Mouse (Mus musculus): ENCODE data around the gene Fam19a1. TPM values are rescaled to one million over a fixed set of nuclear protein-coding genes. Genes with fewer than 3 reads are reported as not detected.

The Fam19a1 gene
- polyA plus RNA-seq, 1 experiment from 2014 or later: 13.4 TPM

DNA sequence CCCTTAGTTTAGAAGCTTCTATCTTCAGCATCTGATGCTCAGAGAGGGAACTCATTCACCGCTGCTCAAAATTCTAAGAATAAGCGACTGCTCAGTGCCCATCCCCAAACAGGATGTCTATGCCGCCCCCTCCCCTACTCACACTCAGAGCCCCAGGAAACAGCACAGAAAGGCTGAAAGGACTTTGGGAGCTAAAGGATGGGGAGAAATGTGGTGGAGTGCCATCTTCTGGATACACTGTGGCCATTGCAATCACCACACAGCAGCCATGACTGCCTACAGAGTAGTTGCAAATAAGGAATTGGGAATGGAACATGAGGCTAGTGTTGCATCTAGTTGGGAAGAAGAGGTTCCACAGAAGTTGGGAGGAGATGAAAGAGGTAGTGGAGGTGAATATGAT lies 319.4 kb downstream of the Fam19a1 start:
- no peak overlapping the region for H3K4me2 ChIP-seq (replicated peaks; ENCODE audit: low read depth, low read length)
- no peaks in the 10 kb centered on the region for H3K27me3 ChIP-seq (ENCODE audit: control insufficient read depth, insufficient read depth, low read length)
- no peaks in the 10 kb centered on the region for H3K4me1 ChIP-seq (ENCODE audit: control insufficient read depth, insufficient read depth, low read length)
- no peaks in the 10 kb centered on the region for H3K9me3 ChIP-seq (ENCODE audit: control insufficient read depth, low read depth, low read length)
- no peak for ATAC-seq (ENCODE audit: insufficient number of reproducible peaks, insufficient read depth, low FRiP score, low read depth)
- no peak overlapping the region for H3K4me3 ChIP-seq (ENCODE audit: low read depth, low read length)
- H3K27ac ChIP-seq (ENCODE audit: low read length): no peak overlapping the region
- 59% methylated on average over 3 of the region's 3 CpGs for WGBS
- H3K9ac ChIP-seq (replicated peaks; ENCODE audit: low read depth, low read length): no peak overlapping the region
- H3K36me3 ChIP-seq (ENCODE audit: control insufficient read depth, insufficient read depth, low read length): no peaks in the 10 kb centered on the region

DNA sequence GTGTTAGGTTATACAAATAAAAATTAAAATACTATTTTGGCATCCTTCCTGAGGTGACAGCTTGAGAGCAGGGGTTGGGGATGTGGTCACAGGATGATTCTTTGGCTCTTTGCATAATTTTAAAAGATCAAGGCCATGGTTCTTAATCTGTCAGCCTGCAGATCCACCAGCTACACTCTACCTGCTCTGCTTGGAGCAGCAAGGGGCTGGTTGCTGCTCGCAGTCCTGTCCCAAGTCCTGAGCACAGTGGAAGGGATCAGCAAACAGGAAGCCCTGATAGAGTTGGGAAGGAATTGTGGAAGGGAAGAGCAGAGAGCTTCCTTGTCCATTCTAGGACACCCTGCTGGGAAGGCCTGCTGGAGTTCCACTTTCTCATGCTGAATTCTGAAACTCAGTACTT lies 320.9 kb downstream of the Fam19a1 start:
- ATAC-seq (ENCODE audit: insufficient number of reproducible peaks, insufficient read depth, low FRiP score, low read depth): no peak
- Histone ChIP-seq H3K27ac (ENCODE audit: low read length) (no peak overlapping the region), H3K36me3 (ENCODE audit: control insufficient read depth, insufficient read depth, low read length) (no peaks in the 10 kb centered on the region), H3K4me3 (ENCODE audit: low read depth, low read length) (no peak overlapping the region), H3K4me1 (ENCODE audit: control insufficient read depth, insufficient read depth, low read length) (no peaks in the 10 kb centered on the region), H3K9me3 (ENCODE audit: control insufficient read depth, low read depth, low read length) (no peaks in the 10 kb centered on the region), H3K4me2 (replicated peaks; ENCODE audit: low read depth, low read length) (no peak overlapping the region), H3K27me3 (ENCODE audit: control insufficient read depth, insufficient read depth, low read length) (no peaks in the 10 kb centered on the region), H3K9ac (replicated peaks; ENCODE audit: low read depth, low read length) (no peak overlapping the region)
- WGBS: 74% methylated on average over 1 of the region's 1 CpGs

DNA sequence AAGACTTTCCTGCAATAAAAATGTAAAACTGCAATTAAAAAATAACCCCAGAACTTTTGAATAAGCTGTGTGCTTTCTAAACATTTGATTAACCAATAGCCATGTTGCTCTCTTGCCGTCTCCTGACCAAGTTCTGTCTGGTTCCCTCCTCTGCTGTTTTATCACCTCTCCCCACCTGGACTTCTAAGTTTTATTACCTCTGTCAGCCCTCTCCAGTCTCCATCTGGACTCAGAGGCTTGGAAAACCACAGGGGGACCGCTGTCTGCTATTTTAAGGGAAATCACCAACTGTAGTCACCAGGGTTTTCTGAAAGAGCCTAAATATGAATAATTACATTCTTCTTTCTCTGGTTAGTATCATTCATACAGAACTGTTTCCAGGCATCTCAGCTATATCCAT lies 322.6 kb downstream of the Fam19a1 start:
- Histone ChIP-seq H3K27ac (ENCODE audit: low read length) (no peak overlapping the region), H3K4me2 (replicated peaks; ENCODE audit: low read depth, low read length) (no peak overlapping the region), H3K36me3 (ENCODE audit: control insufficient read depth, insufficient read depth, low read length) (no peaks in the 10 kb centered on the region), H3K4me3 (ENCODE audit: low read depth, low read length) (no peak overlapping the region), H3K9me3 (ENCODE audit: control insufficient read depth, low read depth, low read length) (no peaks in the 10 kb centered on the region), H3K9ac (replicated peaks; ENCODE audit: low read depth, low read length) (no peak overlapping the region), H3K27me3 (ENCODE audit: control insufficient read depth, insufficient read depth, low read length) (no peaks in the 10 kb centered on the region), H3K4me1 (ENCODE audit: control insufficient read depth, insufficient read depth, low read length) (no peaks in the 10 kb centered on the region)
- ATAC-seq (ENCODE audit: insufficient number of reproducible peaks, insufficient read depth, low FRiP score, low read depth): no peak
- 63% methylated on average over 2 of the region's 2 CpGs for WGBS

DNA sequence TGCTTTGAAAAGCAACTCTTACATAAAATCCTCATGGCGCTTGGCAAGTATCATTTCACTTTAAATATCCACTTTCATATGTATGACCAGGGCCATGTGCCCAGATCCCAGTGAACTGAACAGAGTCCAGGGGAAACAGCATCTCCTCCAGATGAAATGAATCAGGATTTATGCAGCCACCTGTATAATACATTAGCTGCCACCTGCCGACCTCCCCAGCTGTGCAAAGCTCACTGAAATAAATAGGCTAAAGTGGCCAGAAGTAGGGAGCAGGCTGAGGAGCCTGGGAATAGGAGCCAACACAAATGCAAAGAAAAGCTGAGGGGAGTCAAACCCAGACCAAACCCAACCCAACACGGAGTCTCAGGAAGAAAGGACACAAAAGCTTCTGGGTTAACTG lies 324.9 kb downstream of the Fam19a1 start:
- H3K4me2 ChIP-seq (replicated peaks; ENCODE audit: low read depth, low read length): no peak overlapping the region
- H3K36me3 ChIP-seq (ENCODE audit: control insufficient read depth, insufficient read depth, low read length): no peaks in the 10 kb centered on the region
- H3K4me3 ChIP-seq (ENCODE audit: low read depth, low read length): no peak overlapping the region
- 46% methylated on average over 3 of the region's 3 CpGs for WGBS
- no peak overlapping the region for H3K9ac ChIP-seq (replicated peaks; ENCODE audit: low read depth, low read length)
- H3K27ac ChIP-seq (ENCODE audit: low read length): no peak overlapping the region
- H3K9me3 ChIP-seq (ENCODE audit: control insufficient read depth, low read depth, low read length): no peaks in the 10 kb centered on the region
- H3K27me3 ChIP-seq (ENCODE audit: control insufficient read depth, insufficient read depth, low read length): no peaks in the 10 kb centered on the region
- no peak for ATAC-seq (ENCODE audit: insufficient number of reproducible peaks, insufficient read depth, low FRiP score, low read depth)
- no peaks in the 10 kb centered on the region for H3K4me1 ChIP-seq (ENCODE audit: control insufficient read depth, insufficient read depth, low read length)

GRCm38 (mm10) chr6:96439419-96439818 lies 326.5 kb downstream of the Fam19a1 start:
- Histone ChIP-seq H3K27me3 (ENCODE audit: control insufficient read depth, insufficient read depth, low read length) (no peaks in the 10 kb centered on the region), H3K4me1 (ENCODE audit: control insufficient read depth, insufficient read depth, low read length) (no peaks in the 10 kb centered on the region), H3K36me3 (ENCODE audit: control insufficient read depth, insufficient read depth, low read length) (no peaks in the 10 kb centered on the region), H3K4me2 (replicated peaks; ENCODE audit: low read depth, low read length) (no peak overlapping the region), H3K27ac (ENCODE audit: low read length) (no peak overlapping the region), H3K4me3 (ENCODE audit: low read depth, low read length) (no peak overlapping the region), H3K9ac (replicated peaks; ENCODE audit: low read depth, low read length) (no peak overlapping the region), H3K9me3 (ENCODE audit: control insufficient read depth, low read depth, low read length) (no peaks in the 10 kb centered on the region)
- WGBS: 63% methylated on average over 2 of the region's 2 CpGs
- ATAC-seq (ENCODE audit: insufficient number of reproducible peaks, insufficient read depth, low FRiP score, low read depth): no peak

DNA sequence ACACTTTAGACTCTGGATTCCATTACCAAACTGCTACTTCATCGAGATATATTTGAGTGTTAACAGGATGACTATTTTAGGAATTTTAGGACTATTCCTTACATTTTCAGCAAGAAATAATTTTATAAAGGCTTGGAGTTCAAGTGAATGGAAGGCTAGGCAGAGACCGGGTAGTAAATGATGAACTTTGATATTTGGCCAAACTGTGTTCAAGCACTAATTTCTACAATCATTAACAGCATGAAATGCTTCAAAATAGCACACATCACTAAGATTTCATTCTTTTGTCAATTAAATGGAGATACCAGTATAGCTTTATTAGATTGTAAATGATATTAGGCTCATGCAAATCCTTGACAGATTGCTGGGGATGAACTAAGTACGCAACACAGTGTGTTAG lies 329.0 kb downstream of the Fam19a1 start:
- ATAC-seq (ENCODE audit: insufficient number of reproducible peaks, insufficient read depth, low FRiP score, low read depth): no peak
- no peaks in the 10 kb centered on the region for H3K36me3 ChIP-seq (ENCODE audit: control insufficient read depth, insufficient read depth, low read length)
- no peaks in the 10 kb centered on the region for H3K27me3 ChIP-seq (ENCODE audit: control insufficient read depth, insufficient read depth, low read length)
- H3K4me3 ChIP-seq (ENCODE audit: low read depth, low read length): no peak overlapping the region
- H3K4me2 ChIP-seq (replicated peaks; ENCODE audit: low read depth, low read length): no peak overlapping the region
- no peak overlapping the region for H3K27ac ChIP-seq (ENCODE audit: low read length)
- H3K9me3 ChIP-seq (ENCODE audit: control insufficient read depth, low read depth, low read length): no peaks in the 10 kb centered on the region
- H3K4me1 ChIP-seq (ENCODE audit: control insufficient read depth, insufficient read depth, low read length): no peaks in the 10 kb centered on the region
- H3K9ac ChIP-seq (replicated peaks; ENCODE audit: low read depth, low read length): no peak overlapping the region
- 91% methylated on average over 3 of the region's 3 CpGs for WGBS

- Histone ChIP-seq H3K4me3 (ENCODE audit: low read depth, low read length) (no peak overlapping the region), H3K27ac (ENCODE audit: low read length) (no peak overlapping the region), H3K9me3 (ENCODE audit: control insufficient read depth, low read depth, low read length) (no peaks in the 10 kb centered on the region), H3K9ac (replicated peaks; ENCODE audit: low read depth, low read length) (no peak overlapping the region), H3K27me3 (ENCODE audit: control insufficient read depth, insufficient read depth, low read length) (no peaks in the 10 kb centered on the region), H3K4me2 (replicated peaks; ENCODE audit: low read depth, low read length) (no peak overlapping the region), H3K36me3 (ENCODE audit: control insufficient read depth, insufficient read depth, low read length) (no peaks in the 10 kb centered on the region), H3K4me1 (ENCODE audit: control insufficient read depth, insufficient read depth, low read length) (no peaks in the 10 kb centered on the region)
- 83% methylated on average over 4 of the region's 4 CpGs for WGBS
- ATAC-seq (ENCODE audit: insufficient number of reproducible peaks, insufficient read depth, low FRiP score, low read depth): no peak
These were observed 334.5 kb downstream of the Fam19a1 start for GRCm38 (mm10) chr6:96447466-96447865.

DNA sequence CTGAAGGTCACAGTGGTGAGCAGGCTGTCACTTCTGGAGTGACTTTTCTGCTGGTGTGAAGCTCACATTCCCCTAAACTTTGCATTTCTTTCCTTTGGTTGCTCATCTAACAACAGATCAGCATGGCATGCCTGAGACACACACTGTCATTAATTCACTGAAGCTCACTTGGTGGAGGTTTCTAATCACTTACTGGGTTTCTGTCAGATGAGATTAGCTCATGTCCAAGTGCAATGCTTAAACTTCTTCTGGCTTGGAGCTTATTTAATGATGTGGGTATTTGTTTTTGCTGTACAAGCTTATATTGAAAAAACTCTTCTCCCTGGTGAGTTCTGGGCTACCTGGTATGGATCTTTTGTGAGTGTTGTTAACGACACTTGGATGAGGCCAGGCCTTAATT lies 343.3 kb downstream of the Fam19a1 start:
- WGBS: 52% methylated on average over 1 of the region's 1 CpGs
- H3K36me3 ChIP-seq (ENCODE audit: control insufficient read depth, insufficient read depth, low read length): no peaks in the 10 kb centered on the region
- no peak for ATAC-seq (ENCODE audit: insufficient number of reproducible peaks, insufficient read depth, low FRiP score, low read depth)
- H3K9me3 ChIP-seq (ENCODE audit: control insufficient read depth, low read depth, low read length): no peaks in the 10 kb centered on the region
- H3K4me1 ChIP-seq (ENCODE audit: control insufficient read depth, insufficient read depth, low read length): peaks cover 4% of the 10 kb centered on the region; the same call in 1 of the 2 replicates
- H3K9ac ChIP-seq (replicated peaks; ENCODE audit: low read depth, low read length): no peak overlapping the region
- H3K4me3 ChIP-seq (ENCODE audit: low read depth, low read length): no peak overlapping the region
- no peak overlapping the region for H3K4me2 ChIP-seq (replicated peaks; ENCODE audit: low read depth, low read length)
- H3K27me3 ChIP-seq (ENCODE audit: control insufficient read depth, insufficient read depth, low read length): no peaks in the 10 kb centered on the region
- no peak overlapping the region for H3K27ac ChIP-seq (ENCODE audit: low read length)

- H3K4me1 ChIP-seq (ENCODE audit: control insufficient read depth, insufficient read depth, low read length): peaks cover 4% of the 10 kb centered on the region; the same call in 1 of the 2 replicates
- H3K36me3 ChIP-seq (ENCODE audit: control insufficient read depth, insufficient read depth, low read length): no peaks in the 10 kb centered on the region
- H3K9me3 ChIP-seq (ENCODE audit: control insufficient read depth, low read depth, low read length): no peaks in the 10 kb centered on the region
- ATAC-seq (ENCODE audit: insufficient number of reproducible peaks, insufficient read depth, low FRiP score, low read depth): peak; percentile 80
- H3K9ac ChIP-seq (replicated peaks; ENCODE audit: low read depth, low read length): no peak overlapping the region
- 40% methylated on average over 6 of the region's 6 CpGs for WGBS
- H3K4me2 ChIP-seq (replicated peaks; ENCODE audit: low read depth, low read length): no peak overlapping the region
- H3K4me3 ChIP-seq (ENCODE audit: low read depth, low read length): no peak overlapping the region
- no peak overlapping the region for H3K27ac ChIP-seq (ENCODE audit: low read length)
- H3K27me3 ChIP-seq (ENCODE audit: control insufficient read depth, insufficient read depth, low read length): no peaks in the 10 kb centered on the region
These were observed 344.8 kb downstream of the Fam19a1 start for GRCm38 (mm10) chr6:96457590-96458259.
